Mouse (Mus musculus) retina, adult 2 months (tissue): Measurements from ENCODE around the gene Mapk9.
A peak's percentile ranks its signal among the peaks of the same experiment; 100 is the strongest.

ENCODE experiments used
- DNase-seq: peaks from one replicate; pipeline ENCODE4 v3.0.0-alpha.2; 2012; ENCODE audit warnings: low read depth, low spot score

Mapk9 gene

DNA sequence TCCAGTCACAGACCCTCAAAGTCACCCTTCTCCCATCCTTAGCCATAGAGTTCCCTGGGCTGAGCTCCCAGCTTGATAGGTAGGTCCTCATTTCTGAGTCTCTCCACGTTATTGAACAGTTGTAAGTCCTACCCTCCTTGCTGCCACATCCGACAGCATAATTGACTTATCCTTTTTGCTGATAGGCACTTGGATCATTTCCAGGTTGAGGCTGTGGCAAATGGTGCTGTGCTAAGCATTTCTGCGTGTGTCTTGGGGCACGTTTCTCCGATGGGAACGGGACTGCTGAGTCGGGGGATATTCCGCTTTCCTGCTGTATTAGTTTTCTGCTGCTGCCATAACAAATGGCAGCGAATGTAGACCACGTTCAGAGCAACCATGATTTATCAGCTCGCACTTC is 47.3 kb downstream of the Mapk9 start:
- DNase-seq = no peak

- no peak for DNase-seq
Measured at GRCm38 (mm10) chr11:49895966-49896590, 49.5 kb downstream of the Mapk9 start.

GRCm38 (mm10) chr11:49900043-49900442 is 53.5 kb downstream of the Mapk9 start:
- DNase-seq = no peak

- no peak for DNase-seq
Measured at GRCm38 (mm10) chr11:49900962-49901658, 54.6 kb downstream of the Mapk9 start.

GRCm38 (mm10) chr11:49901659-49902458 is 55.3 kb downstream of the Mapk9 start, which contains the start of gene Rasgef1c:
Rasgef1c (plus strand) TSS chr11:49901835.
- peak; percentile 32 for DNase-seq

DNA sequence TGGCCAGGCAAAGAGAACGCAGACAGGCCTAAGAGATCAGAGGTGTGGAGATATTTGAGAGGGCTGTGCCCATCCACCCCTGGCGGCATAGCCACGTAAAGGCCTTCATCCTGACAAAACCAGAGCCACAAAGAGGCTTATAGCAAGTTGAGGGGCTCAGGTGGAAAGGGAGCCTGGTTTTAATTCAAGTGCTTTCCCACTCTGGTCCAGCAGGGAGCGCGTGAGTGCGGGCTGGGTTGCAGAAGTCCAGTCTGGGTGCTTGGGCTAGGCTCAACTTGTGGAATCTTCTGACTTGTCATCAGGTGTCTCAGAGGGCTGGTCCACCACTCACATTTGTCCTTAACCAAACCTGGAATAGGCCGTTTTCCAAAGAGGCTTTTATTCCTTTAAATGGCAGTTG is 56.8 kb downstream of the Mapk9 start:
- no peak for DNase-seq

DNA sequence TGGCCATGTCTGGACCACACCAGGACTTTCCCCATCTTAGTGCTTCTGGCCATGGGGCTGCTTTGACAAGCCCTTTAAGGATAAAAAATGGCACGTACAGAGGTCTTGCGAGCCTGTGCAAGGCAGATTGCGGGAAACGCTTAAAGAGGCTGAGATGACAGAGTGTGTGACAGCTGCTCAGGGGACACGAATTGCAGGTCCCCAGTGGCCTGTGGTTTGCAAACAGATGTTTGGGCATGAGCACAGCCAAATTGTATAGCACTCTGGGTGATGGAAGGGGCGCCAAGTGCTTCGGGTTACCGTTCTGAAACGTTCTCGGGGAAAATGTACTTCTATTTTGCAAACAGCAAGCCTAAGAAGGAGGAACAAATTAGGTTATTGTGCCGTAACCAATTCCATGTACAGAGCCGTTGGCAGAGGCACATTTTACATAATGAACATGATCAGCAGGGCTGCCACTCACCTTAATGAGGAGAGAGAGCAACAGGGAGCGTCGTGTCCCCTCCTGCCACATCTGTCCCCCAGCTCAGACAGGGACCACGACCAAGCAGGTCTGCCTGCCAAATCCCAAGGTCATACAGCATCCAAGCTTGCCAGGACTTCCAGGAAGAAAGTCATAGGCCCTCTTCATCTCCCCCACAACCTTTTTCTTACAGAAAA is 72.1 kb downstream of the Mapk9 start:
- no peak for DNase-seq

- no peak for DNase-seq
Measured at GRCm38 (mm10) chr11:49919304-49919703, 72.8 kb downstream of the Mapk9 start.

DNA sequence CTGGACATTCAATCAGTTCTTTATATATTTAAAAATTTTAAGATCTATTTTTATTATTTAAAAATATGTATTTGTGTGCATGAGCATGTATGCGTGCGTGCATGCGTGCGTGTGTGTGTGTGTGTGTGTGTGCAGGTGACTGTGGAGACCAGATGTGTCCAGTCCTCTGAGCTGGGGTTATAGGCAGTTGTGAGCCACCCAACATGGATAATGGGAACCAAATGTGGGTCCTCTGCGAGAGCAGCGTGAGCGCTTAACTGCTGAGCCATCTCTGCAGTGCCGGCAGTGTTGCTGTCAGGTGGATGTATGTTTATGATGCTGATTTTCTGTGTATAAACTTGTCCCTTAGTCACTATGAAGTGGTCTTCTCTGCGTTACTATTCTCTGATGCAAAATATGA is 77.0 kb downstream of the Mapk9 start:
- DNase-seq = no peak

DNA sequence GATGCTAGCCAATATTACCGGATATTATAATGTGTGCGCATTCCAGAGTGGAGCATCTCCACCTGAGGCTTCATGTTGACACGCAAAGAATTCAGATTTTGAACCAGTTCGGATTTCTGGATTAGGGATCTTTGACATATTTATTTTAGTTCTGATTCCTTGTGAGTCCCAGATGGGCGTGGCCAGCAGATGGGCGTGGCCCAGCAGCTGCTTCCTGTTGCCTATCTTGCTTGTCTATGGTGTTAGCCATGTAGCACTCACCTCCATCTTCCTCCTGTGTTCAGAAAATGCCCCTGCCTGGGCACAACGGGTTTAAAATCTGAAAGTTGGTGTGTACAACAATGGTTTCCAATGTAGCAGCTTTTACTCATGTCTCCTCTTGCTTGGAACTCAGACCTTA is 79.6 kb downstream of the Mapk9 start:
- no peak for DNase-seq

- DNase-seq = no peak
Measured at GRCm38 (mm10) chr11:49927169-49927568, 80.6 kb downstream of the Mapk9 start.

DNA sequence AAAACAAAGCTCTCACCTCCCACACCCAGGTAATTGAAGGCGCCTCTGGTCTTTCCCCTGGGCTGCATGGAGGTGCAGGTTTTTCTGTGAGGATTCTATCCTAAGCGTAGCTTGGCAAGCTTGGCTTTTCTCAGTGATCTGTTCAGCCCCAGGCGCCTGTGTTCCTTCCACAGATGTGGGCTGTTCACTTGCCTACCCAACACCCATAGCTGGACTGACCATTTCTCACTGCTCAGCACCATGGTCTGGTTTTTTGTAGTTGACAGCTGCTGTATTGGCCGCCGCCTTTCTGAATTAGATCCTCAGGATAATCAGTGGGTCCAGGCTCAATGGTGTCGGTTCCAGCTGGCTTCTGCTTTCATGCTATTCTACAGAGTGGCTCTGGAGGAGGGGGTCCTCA is 81.1 kb downstream of the Mapk9 start:
- DNase-seq = no peak

DNA sequence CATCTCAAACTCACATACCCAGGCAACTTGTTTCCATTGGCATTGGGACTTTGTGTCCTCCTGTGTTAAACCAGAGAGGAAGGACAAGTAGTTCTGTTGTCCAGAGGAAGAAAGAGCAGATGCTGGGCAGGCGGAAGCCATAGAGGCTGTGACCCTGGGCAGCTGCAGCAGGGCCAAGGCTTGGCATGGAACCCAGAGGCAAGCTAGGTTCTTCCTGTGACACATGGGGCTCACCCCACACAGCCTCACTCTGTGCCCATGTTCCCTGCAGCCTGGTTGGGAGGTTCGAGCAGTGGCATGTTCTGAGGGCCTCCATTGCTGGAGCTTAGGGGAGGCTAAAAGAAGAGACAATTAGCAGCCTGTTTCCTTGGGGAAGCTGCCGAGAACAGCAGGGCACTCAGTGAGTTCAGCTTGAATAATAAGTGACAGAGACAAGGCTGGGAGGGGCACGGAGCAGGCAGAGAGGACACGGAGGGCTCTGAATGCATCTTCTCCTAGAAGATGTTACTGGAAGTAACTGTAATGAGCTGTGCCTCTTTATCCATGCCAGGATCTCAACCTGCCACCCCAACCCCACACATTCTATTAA is 84.6 kb downstream of the Mapk9 start:
- no peak for DNase-seq

GRCm38 (mm10) chr11:49931853-49932252 is 85.3 kb downstream of the Mapk9 start:
- no peak for DNase-seq

GRCm38 (mm10) chr11:49933811-49934210 is 87.3 kb downstream of the Mapk9 start:
- DNase-seq = no peak

DNA sequence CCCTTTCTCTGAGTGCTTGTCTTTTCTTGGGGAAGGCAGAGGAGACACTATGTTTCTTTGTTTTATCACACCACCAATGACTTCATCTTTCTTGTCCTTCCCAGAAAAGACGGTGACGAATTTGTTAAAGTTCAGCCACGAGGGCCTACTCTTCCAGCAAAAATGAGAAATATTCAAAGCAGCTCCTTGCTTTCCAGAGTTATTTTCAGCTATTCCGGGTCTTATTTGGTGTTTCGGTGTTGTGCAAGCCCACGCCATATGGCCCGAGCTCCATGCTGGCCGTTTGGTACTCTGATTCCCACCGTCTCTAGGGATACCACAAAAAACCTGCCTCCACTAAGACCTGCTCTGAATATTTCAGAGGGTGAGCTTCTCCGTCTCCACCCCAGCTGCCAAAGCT is 87.8 kb downstream of the Mapk9 start:
- no peak for DNase-seq
